Mouse (Mus musculus) stomach, postnatal 0 days (tissue): ENCODE results near the gene F2.

ENCODE experiments used
- CTCF ChIP-seq: IDR thresholded peaks from 2 replicates; pipeline ENCODE4 v1.5.1; 2016; ENCODE audit warnings: antibody characterized with exemption, low read depth, mild to moderate bottlenecking, moderate library complexity
- EP300 ChIP-seq: optimal IDR thresholded peaks from 2 replicates; pipeline ENCODE3; 2016; ENCODE audit warnings: antibody characterized with exemption

DNA sequence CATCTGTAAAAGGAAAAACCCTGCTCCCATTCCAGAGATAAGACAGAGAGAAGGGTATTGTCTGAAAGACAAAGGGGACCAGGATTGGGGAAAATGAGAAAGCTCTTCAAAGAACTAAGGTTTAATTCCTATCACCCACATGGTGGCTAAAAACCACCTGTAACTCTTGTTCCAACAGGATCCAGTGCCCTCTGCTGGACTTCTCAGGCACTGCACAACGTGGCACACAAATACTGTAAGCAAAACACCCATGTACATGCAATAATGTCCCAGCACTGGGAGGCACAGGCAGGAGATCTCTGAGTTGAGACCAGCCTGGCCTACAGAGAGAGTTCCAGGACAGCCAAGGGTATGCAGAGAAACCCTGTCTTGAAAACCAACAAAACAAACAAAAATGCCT, 10.5 kb upstream of the F2 start:
- TF ChIP-seq CTCF, result peak; percentile 78
- no peak for TF ChIP-seq EP300
